Mouse (Mus musculus) megakaryocyte, embryonic 14.5 days (primary cell): Measurements from ENCODE around the gene Ndufs2. TPM values are rescaled to one million over a fixed set of nuclear protein-coding genes. Genes with fewer than 3 reads are reported as not detected.
A peak's percentile ranks its signal among the peaks of the same experiment; 100 is the strongest.

Experiments used
- H3K27me3 ChIP-seq: replicated peaks from 2 replicates; pipeline ENCODE3; 2012; ENCODE audit warnings: inconsistent platforms
- H3K36me3 ChIP-seq: replicated peaks from 2 replicates; pipeline ENCODE3; 2012; ENCODE audit warnings: low read length, inconsistent platforms, mixed read lengths
- H3K4me1 ChIP-seq: 2 replicates; pipeline ENCODE4 v1.6.1; 2012; ENCODE audit warnings: inconsistent platforms
- H3K4me3 ChIP-seq: replicated peaks from 2 replicates; pipeline ENCODE3; 2012; ENCODE audit warnings: moderate library complexity, mild to moderate bottlenecking, inconsistent platforms
- H3K9me3 ChIP-seq: 2 replicates; pipeline ENCODE4 v1.6.1; 2012; ENCODE audit warnings: inconsistent platforms
- FLI1 ChIP-seq: IDR thresholded peaks from 2 replicates; pipeline ENCODE4 v1.6.1; 2012; ENCODE audit warnings: low read length, inconsistent platforms, mixed read lengths
- GATA1 ChIP-seq: IDR thresholded peaks from 3 replicates; pipeline ENCODE4 v1.6.1; 2012; ENCODE audit warnings: mixed read lengths, low read length, inconsistent platforms, borderline replicate concordance
- polyA plus RNA-seq: library from polyadenylated mRNA; stranded (reverse); fragments of >175 nt; gene quantifications from 2 replicates; pipeline ENCODE4 v1.2.3, GENCODE M21; 2012; ENCODE audit warnings: low replicate concordance; ENCODE audit not compliant: insufficient read depth

Gene Ndufs2
- polyA plus RNA-seq = 24.9 and 49.7 TPM in 2 replicates

- Histone ChIP-seq H3K4me3 (peak within 1 kb of the TSS; percentile 4), H3K9me3 (no peaks in the 10 kb centered on the region), H3K4me1 (peaks cover 69% of the 10 kb centered on the region), H3K36me3 (no peaks in the 10 kb centered on the region), H3K27me3 (peaks cover 25% of the 10 kb centered on the region)
- TF ChIP-seq GATA1 = no peak
- no peak for TF ChIP-seq FLI1
Measured at GRCm38 (mm10) chr1:171250680-171251593, at the start of gene Ndufs2. Gene Ndufs2, minus strand, starts transcription at chr1:171251388.

GRCm38 (mm10) chr1:171298226-171298625 is 47.0 kb upstream of the Ndufs2 start:
- Histone ChIP-seq H3K4me1 (peaks cover 8% of the 10 kb centered on the region; the same call in 1 of the 2 replicates), H3K27me3 (peaks cover 8% of the 10 kb centered on the region), H3K36me3 (no peaks in the 10 kb centered on the region), H3K4me3 (no peak overlapping the region), H3K9me3 (no peaks in the 10 kb centered on the region; the same call in 1 of the 2 replicates)
- TF ChIP-seq FLI1 (no peak), GATA1 (no peak)

DNA sequence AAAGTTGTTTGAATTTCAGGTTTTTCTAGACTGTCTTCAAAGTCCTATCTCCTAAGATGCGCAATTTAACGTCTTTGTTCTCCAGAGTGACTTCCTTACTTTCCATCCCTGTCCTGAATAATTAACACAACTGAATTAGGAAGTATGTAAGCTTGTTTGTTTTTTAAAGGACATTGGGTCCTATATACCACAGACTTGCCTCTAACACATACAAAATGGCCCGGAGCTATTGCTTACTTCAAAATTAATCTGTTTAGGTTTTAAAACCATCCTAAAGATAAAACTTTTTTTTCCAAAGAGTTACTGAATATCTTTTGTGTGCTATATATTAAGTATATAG is 43.8 kb upstream of the Ndufs2 start:
- H3K9me3 ChIP-seq = no peaks in the 10 kb centered on the region; the same call in 1 of the 2 replicates
- H3K36me3 ChIP-seq = peaks cover 11% of the 10 kb centered on the region
- H3K4me1 ChIP-seq = peaks cover 17% of the 10 kb centered on the region; the same call in 1 of the 2 replicates
- peaks cover 8% of the 10 kb centered on the region for H3K27me3 ChIP-seq
- H3K4me3 ChIP-seq = peak overlapping the region; percentile 97
- no peak for TF ChIP-seq FLI1
- TF ChIP-seq GATA1 = no peak

GRCm38 (mm10) chr1:171294298-171295062 is 43.3 kb upstream of the Ndufs2 start, which contains the start of gene Ufc1:
Gene Ufc1, minus strand, starts transcription at chr1:171295024.
- Histone ChIP-seq H3K4me3 (peak within 1 kb of the TSS; percentile 97), H3K9me3 (no peaks in the 10 kb centered on the region; the same call in 1 of the 2 replicates), H3K4me1 (peaks cover 17% of the 10 kb centered on the region; the same call in 1 of the 2 replicates), H3K36me3 (peaks cover 17% of the 10 kb centered on the region), H3K27me3 (peaks cover 8% of the 10 kb centered on the region)
- TF ChIP-seq GATA1 (no peak), FLI1 (no peak)

GRCm38 (mm10) chr1:171293906-171294297 is 42.7 kb upstream of the Ndufs2 start:
- peaks cover 8% of the 10 kb centered on the region for H3K27me3 ChIP-seq
- H3K9me3 ChIP-seq = no peaks in the 10 kb centered on the region; the same call in 1 of the 2 replicates
- peaks cover 23% of the 10 kb centered on the region for H3K36me3 ChIP-seq
- peak overlapping the region; percentile 97 for H3K4me3 ChIP-seq
- peaks cover 17% of the 10 kb centered on the region; the same call in 1 of the 2 replicates for H3K4me1 ChIP-seq
- no peak for TF ChIP-seq GATA1
- no peak for TF ChIP-seq FLI1

- Histone ChIP-seq H3K4me1 (peaks cover 23% of the 10 kb centered on the region; the same call in 1 of the 2 replicates), H3K9me3 (no peaks in the 10 kb centered on the region; the same call in 1 of the 2 replicates), H3K4me3 (peak overlapping the region; percentile 97), H3K27me3 (peaks cover 8% of the 10 kb centered on the region), H3K36me3 (peaks cover 28% of the 10 kb centered on the region)
- TF ChIP-seq FLI1 = no peak
- no peak for TF ChIP-seq GATA1
Measured at GRCm38 (mm10) chr1:171293351-171293750, 42.2 kb upstream of the Ndufs2 start.

GRCm38 (mm10) chr1:171288328-171288727 is 37.1 kb upstream of the Ndufs2 start:
- H3K36me3 ChIP-seq = peaks cover 66% of the 10 kb centered on the region
- no peaks in the 10 kb centered on the region for H3K9me3 ChIP-seq
- no peak for TF ChIP-seq GATA1
- H3K27me3 ChIP-seq = no peaks in the 10 kb centered on the region
- H3K4me1 ChIP-seq = peaks cover 59% of the 10 kb centered on the region
- H3K4me3 ChIP-seq = peak overlapping the region; percentile 97

DNA sequence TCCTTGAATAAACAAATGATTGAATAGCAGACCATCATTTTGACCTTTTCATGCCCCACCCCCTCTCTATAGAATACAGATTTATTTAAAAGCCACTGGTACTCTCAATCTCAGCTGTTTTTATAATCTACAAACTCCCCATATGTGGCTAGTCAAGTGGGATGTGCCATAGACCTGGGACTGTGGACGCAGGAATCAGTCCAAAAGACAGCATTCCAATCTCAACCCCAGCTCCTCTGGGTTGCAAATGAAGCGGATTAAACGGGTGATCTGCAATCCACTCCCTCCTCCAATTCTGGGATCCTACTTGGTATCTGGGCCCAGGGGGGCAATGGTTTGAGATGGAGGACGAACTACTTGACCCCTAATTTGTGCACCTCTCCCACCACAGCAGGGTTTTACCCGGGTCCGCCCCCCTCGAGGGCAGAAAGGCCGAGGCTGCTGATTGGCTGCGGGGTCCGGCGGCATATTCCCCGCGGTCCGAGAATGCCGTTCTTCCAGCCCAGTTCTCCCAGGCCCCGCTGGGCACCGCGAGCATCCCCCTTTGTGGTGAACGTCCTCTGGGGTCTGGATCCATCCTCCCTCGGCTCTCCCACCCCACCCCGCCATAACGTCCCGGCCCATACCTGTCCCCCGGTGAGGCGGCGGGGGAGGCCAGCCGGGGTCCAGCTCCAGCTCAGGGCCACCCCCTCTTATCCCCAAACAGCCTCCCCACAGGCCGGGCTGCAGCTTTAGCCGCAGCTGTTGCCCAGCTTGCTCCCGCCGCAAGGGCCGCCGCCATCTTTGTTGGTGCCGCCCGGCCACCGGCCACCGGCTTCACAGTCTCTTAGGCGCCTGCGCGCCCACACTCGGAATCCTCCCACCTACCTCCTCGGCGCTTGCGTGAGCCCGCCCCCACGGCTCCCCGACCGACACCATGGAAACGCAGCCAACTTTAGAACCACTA is 36.2 kb upstream of the Ndufs2 start, which contains the start of gene Usp21:
TSS of gene Usp21 (minus strand) at position 856 of the 946 bp plus-strand sequence.
- Histone ChIP-seq H3K36me3 (peaks cover 73% of the 10 kb centered on the region), H3K4me1 (peaks cover 57% of the 10 kb centered on the region), H3K4me3 (peak within 1 kb of the TSS; percentile 97), H3K9me3 (no peaks in the 10 kb centered on the region), H3K27me3 (no peaks in the 10 kb centered on the region)
- no peak for TF ChIP-seq GATA1
- no peak for TF ChIP-seq FLI1

- no peak for TF ChIP-seq GATA1
- TF ChIP-seq FLI1 = no peak
- Histone ChIP-seq H3K36me3 (peaks cover 76% of the 10 kb centered on the region), H3K4me3 (peak overlapping the region; percentile 97), H3K9me3 (no peaks in the 10 kb centered on the region), H3K27me3 (no peaks in the 10 kb centered on the region), H3K4me1 (peaks cover 60% of the 10 kb centered on the region)
Measured at GRCm38 (mm10) chr1:171286517-171286916, 35.3 kb upstream of the Ndufs2 start.
